Mouse (Mus musculus): ENCODE data around the gene Klf13. TPM values are rescaled to one million over a fixed set of nuclear protein-coding genes. Genes with fewer than 3 reads are reported as not detected.

Klf13 gene
- 503 TPM for total RNA-seq (2023)

DNA sequence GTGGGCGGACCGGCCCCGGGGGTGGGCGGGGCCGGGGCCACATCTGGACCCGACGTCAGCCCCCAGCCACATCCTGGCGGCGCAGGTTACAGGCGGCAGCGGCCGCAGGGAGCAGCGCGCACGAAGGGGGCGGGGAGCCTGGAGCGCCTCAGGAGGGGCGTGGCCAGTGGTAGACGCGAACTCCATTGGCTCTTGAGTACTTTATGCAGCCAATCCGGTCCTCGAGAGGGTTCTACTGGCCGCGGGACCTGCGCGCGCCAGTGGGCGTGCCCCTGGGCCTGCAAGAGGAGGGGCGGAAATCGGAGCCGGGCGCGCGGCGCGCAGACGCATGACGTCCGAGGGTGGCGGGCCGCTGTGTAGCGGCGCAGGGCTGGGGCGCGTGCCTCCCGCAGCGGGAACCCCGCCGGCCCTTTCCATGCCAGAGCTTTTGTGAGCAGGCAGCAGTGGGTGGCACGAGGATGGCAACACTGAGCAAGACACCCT lies at the start of gene Klf13:
TSS of gene Klf13 (minus strand) at position 2 of the 483 bp plus-strand sequence.

DNA sequence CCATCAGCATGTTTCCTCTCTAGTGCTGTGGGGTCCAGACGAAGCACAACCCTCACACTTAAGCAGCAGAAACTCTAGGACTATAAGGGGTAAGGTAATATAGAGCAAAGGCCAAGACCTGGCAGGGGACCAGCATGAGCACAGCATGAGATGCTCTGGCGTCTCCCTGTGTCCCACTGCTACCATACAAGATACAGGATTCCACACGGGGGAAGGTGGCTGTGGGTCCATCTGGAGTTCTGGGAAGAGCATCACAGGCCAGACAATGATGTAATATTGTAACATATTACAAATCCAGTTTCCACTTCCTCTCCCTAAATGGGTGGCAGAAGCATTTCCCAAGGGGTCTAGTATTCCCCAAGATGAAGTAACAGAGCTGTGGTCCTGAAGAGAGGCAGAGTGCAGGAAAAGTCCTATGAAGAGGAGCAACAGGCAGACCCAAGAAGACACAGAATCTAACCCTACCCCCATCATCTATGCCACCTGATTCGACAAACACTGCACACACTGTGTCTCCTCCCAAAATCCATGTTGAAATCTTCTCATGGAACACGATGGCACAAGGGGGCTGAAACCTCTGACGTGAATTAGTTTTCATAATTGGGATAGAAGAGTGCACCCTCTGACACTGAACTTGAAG lies 22.3 kb downstream of the Klf13 start, which contains the start of gene E030018B13Rik:
TSS of gene E030018B13Rik (plus strand) at position 590 of the 640 bp plus-strand sequence.

Other genes starting within 250 kb of the Klf13 start
- gene E030018B13Rik, start 22.1 kb downstream of the Klf13 start, total RNA-seq (2023), result not detected
- 2.6 TPM for gene Trpm1, start 214.9 kb upstream of the Klf13 start, total RNA-seq (2023)